Mouse (Mus musculus) megakaryocyte, embryonic 14.5 days (primary cell): ENCODE measurements around the gene Cdr2.

Experiments
- FLI1 ChIP-seq: IDR thresholded peaks from 2 replicates; pipeline ENCODE4 v1.6.1; 2012; ENCODE audit warnings: low read length, inconsistent platforms, mixed read lengths
- GATA1 ChIP-seq: IDR thresholded peaks from 3 replicates; pipeline ENCODE4 v1.6.1; 2012; ENCODE audit warnings: mixed read lengths, low read length, inconsistent platforms, borderline replicate concordance

DNA sequence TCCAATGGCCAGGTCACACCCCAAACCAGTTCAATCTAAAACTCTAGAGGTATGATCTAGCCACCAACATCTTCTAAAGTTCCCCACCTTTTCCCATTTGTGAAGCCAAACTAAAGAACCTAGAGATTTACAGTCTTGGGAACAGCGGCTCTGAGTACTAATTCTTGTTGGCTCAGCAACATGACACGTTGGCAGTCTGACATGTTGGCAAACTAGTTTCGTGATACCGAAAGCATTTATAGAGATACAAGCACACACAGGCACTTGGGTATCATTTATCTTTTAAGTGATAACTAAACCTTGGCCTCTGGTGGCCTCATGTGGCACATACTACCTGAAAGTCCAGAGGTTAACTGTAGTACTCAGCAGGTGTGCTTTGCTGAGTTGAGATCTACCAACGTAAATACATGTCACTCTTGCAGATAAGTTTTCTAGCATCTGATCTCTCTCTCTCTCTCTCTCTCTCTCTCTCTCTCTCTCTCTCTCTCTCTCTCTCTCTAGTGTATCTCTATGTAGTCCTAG lies 20.4 kb upstream of the Cdr2 start:
- TF ChIP-seq FLI1 = no peak
- TF ChIP-seq GATA1 = no peak
